8 mouse cellular contexts compared by ENCODE assay signal in the genomic region with DNA sequence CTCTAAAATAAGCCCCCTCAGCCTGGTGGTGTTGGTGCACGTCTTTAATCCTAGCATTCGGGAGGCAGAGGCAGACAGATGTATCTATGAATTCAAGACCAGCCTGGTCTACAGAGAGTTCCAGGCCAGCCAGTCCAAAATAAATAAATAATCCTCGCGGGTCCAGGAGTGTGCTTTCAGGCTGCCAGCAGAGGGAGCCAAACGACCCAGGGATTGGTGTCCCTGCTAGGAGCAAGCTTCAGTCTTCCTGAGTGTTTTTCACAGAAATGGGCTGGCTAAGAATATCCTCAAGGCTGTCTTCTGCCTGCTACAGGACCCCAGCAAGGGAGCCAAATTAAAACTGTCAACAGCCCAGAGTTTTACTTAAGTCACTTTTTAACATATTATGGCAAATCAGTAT. TPM values are rescaled to one million over a fixed set of nuclear protein-coding genes. Genes with fewer than 3 reads are reported as not detected.
DNase-seq lines count a peak whose midpoint lies in the region; ATAC-seq lines count a peak whose summit lies in the region.

No protein-coding gene starts in this region.

- WGBS in liver, embryonic 13.5 days (ENCODE audit: insufficient replicate concordance), result 9% methylated on average over 5 of the region's 5 CpGs
- WGBS in neural tube, embryonic 15.5 days, result 29% methylated on average over 5 of the region's 5 CpGs

- H3K36me3 ChIP-seq in liver, embryonic 13.5 days, result peaks cover 83% of the 10 kb centered on the region
- H3K36me3 ChIP-seq in neural tube, embryonic 15.5 days, result peaks cover 2% of the 10 kb centered on the region; the same call in 1 of the 2 replicates

- peak overlapping the region; percentile 71 for H3K27ac ChIP-seq in liver, embryonic 13.5 days
- no peak overlapping the region for H3K27ac ChIP-seq in neural tube, embryonic 15.5 days (replicated peaks)

- no peak overlapping the region for H3K4me2 ChIP-seq in liver, embryonic 13.5 days
- H3K4me2 ChIP-seq in neural tube, embryonic 15.5 days, result no peak overlapping the region

- H3K9me3 ChIP-seq in liver, embryonic 13.5 days (replicated peaks), result no peaks in the 10 kb centered on the region
- no peaks in the 10 kb centered on the region for H3K9me3 ChIP-seq in neural tube, embryonic 15.5 days (replicated peaks)

- peak; percentile 77 for DNase-seq in CD4-positive helper T cell, adult 2 months (ENCODE audit: low read depth, low spot score)
- DNase-seq in adipocyte (ENCODE audit: low spot score), result peak; percentile 94
- peak; percentile 83 to 89 for DNase-seq in heart, adult 18-20 months
- DNase-seq in kidney, adult 8-10 months, result peak; percentile 41 to 76
- DNase-seq in liver, embryonic 13.5 days, result peak; percentile 61
- DNase-seq in thymus, postnatal 14 days, result peak; percentile 82

- peaks cover 22% of the 10 kb centered on the region for H3K4me1 ChIP-seq in liver, embryonic 13.5 days (replicated peaks)
- H3K4me1 ChIP-seq in neural tube, embryonic 15.5 days, result peaks cover 17% of the 10 kb centered on the region

- ATAC-seq in common myeloid progenitor, adult 5-6 weeks (replicated peaks; ENCODE audit: low read depth, poor library complexity, severe bottlenecking), result peak; percentile 74
- peak; percentile 66 for ATAC-seq in liver, embryonic 13.5 days (ENCODE audit: low read depth)
- ATAC-seq in neural tube, embryonic 15.5 days (ENCODE audit: low FRiP score), result peak; percentile 67; the same call in 1 of the 2 replicates

- H3K4me3 ChIP-seq in liver, embryonic 13.5 days (replicated peaks), result no peak overlapping the region
- no peak overlapping the region for H3K4me3 ChIP-seq in neural tube, embryonic 15.5 days (replicated peaks)

- H3K27me3 ChIP-seq in liver, embryonic 13.5 days, result no peaks in the 10 kb centered on the region
- H3K27me3 ChIP-seq in neural tube, embryonic 15.5 days (replicated peaks), result no peaks in the 10 kb centered on the region

- H3K9ac ChIP-seq in liver, embryonic 13.5 days, result peak overlapping the region; percentile 28; the same call in 1 of the 2 replicates
- H3K9ac ChIP-seq in neural tube, embryonic 15.5 days (replicated peaks), result no peak overlapping the region

RNA-seq across cellular contexts. Expression of a gene that starts 11.6 kb away (rescaled TPM):
- 42.5 and 52.7 TPM in 2 replicates for total RNA-seq in common myeloid progenitor, adult 5-6 weeks (2017)
- total RNA-seq in heart, adult 18-20 months (2021), result 10 to 100 TPM; 12.3 to 15.6 TPM
- 56.5 and 56.9 TPM in 2 replicates for polyA plus RNA-seq in liver, embryonic 13.5 days (2015; fragmentation: Nextera tagmentation; extraction: Ambion mirVana)
- 5.6 and 23.0 TPM in 2 replicates for polyA plus RNA-seq in neural tube, embryonic 15.5 days (2015; fragmentation: Nextera tagmentation; extraction: Ambion mirVana)

RNA-seq across cellular contexts. Expression of a gene that starts 13.8 kb away (rescaled TPM):
- 12.8 and 23.2 TPM in 2 replicates for total RNA-seq in common myeloid progenitor, adult 5-6 weeks (2017)
- total RNA-seq in heart, adult 18-20 months (2021), result 1 to 10 TPM in 1 of 2 experiments, under 1 TPM in 1; 0.35 to 1.0 TPM
- polyA plus RNA-seq in liver, embryonic 13.5 days (2015; fragmentation: Nextera tagmentation; extraction: Ambion mirVana), result 17.3 and 18.9 TPM in 2 replicates
- polyA plus RNA-seq in neural tube, embryonic 15.5 days (2015; fragmentation: Nextera tagmentation; extraction: Ambion mirVana), result 6.1 and 10.2 TPM in 2 replicates

RNA-seq across cellular contexts. Expression of a gene that starts 19.2 kb away (rescaled TPM):
- not detected in 2 replicates for total RNA-seq in common myeloid progenitor, adult 5-6 weeks (2017)
- total RNA-seq in heart, adult 18-20 months (2021), result under 1 TPM in 1 of 2 experiments, not detected in 1; 0.37 TPM
- polyA plus RNA-seq in liver, embryonic 13.5 days (2015; fragmentation: Nextera tagmentation; extraction: Ambion mirVana), result 0.53 and 0.56 TPM in 2 replicates
- polyA plus RNA-seq in neural tube, embryonic 15.5 days (2015; fragmentation: Nextera tagmentation; extraction: Ambion mirVana), result 1.2 and 3.1 TPM in 2 replicates

RNA-seq across cellular contexts. Expression of a gene that starts 22.0 kb away (rescaled TPM):
- total RNA-seq in common myeloid progenitor, adult 5-6 weeks (2017), result 38.5 and 45.8 TPM in 2 replicates
- 1 to 10 TPM; 6.1 to 8.4 TPM for total RNA-seq in heart, adult 18-20 months (2021)
- 55.7 and 60.5 TPM in 2 replicates for polyA plus RNA-seq in liver, embryonic 13.5 days (2015; fragmentation: Nextera tagmentation; extraction: Ambion mirVana)
- 21.0 and 30.4 TPM in 2 replicates for polyA plus RNA-seq in neural tube, embryonic 15.5 days (2015; fragmentation: Nextera tagmentation; extraction: Ambion mirVana)

RNA-seq across cellular contexts. Expression of a gene that starts 28.2 kb away (rescaled TPM):
- 0.32 TPM in 1 of 2 replicates, not detected in the other for total RNA-seq in common myeloid progenitor, adult 5-6 weeks (2017)
- not detected for total RNA-seq in heart, adult 18-20 months (2021)
- 0.13 and 0.28 TPM in 2 replicates for polyA plus RNA-seq in liver, embryonic 13.5 days (2015; fragmentation: Nextera tagmentation; extraction: Ambion mirVana)
- 43.3 and 49.1 TPM in 2 replicates for polyA plus RNA-seq in neural tube, embryonic 15.5 days (2015; fragmentation: Nextera tagmentation; extraction: Ambion mirVana)
